Mouse (Mus musculus): Measurements from ENCODE around the gene Cenpu.
"Not testable (repeated sequence)": the region's sequence is repeated elsewhere in the genome, so short reads cannot be mapped to it uniquely, and the experiment has no call there.

The Cenpu gene

GRCm38 (mm10) chr8:46551029-46551428, 799 bp upstream of the Cenpu start:
- DNase-seq: no peak

- DNase-seq: no peak
These were observed 575 bp downstream of the Cenpu start for GRCm38 (mm10) chr8:46552441-46552765.

- DNase-seq: peak; percentile 68
These were observed 7.6 kb downstream of the Cenpu start for GRCm38 (mm10) chr8:46559428-46559827.

GRCm38 (mm10) chr8:46562333-46562732, 10.5 kb downstream of the Cenpu start:
- no peak for DNase-seq

GRCm38 (mm10) chr8:46566914-46567529, 15.2 kb downstream of the Cenpu start:
- no peak for DNase-seq

- peak; percentile 59 for DNase-seq
These were observed 16.1 kb downstream of the Cenpu start for GRCm38 (mm10) chr8:46567946-46568345.

- no peak for DNase-seq
These were observed 17.1 kb downstream of the Cenpu start for GRCm38 (mm10) chr8:46568942-46569341.

- peak; percentile 64 for DNase-seq
These were observed 18.0 kb downstream of the Cenpu start for GRCm38 (mm10) chr8:46569659-46570441.

GRCm38 (mm10) chr8:46570673-46571072, 18.8 kb downstream of the Cenpu start:
- DNase-seq: no peak

- DNase-seq: no peak
These were observed 21.6 kb downstream of the Cenpu start for GRCm38 (mm10) chr8:46573446-46573845.

GRCm38 (mm10) chr8:46573964-46574363, 22.1 kb downstream of the Cenpu start:
- no peak for DNase-seq

GRCm38 (mm10) chr8:46578794-46579193, 27.0 kb downstream of the Cenpu start:
- no peak for DNase-seq

GRCm38 (mm10) chr8:46584328-46584727, 32.5 kb downstream of the Cenpu start:
- DNase-seq: not testable (repeated sequence)

GRCm38 (mm10) chr8:46585576-46585975, 33.7 kb downstream of the Cenpu start:
- no peak for DNase-seq

- no peak for DNase-seq
These were observed 36.1 kb downstream of the Cenpu start for GRCm38 (mm10) chr8:46587911-46588310.

- no peak for DNase-seq
These were observed 36.8 kb downstream of the Cenpu start for GRCm38 (mm10) chr8:46588663-46589062.

- no peak for DNase-seq
These were observed 41.2 kb downstream of the Cenpu start for GRCm38 (mm10) chr8:46593067-46593466.

GRCm38 (mm10) chr8:46593772-46594171, 41.9 kb downstream of the Cenpu start:
- DNase-seq: no peak

GRCm38 (mm10) chr8:46595593-46595992, 43.8 kb downstream of the Cenpu start:
- no peak for DNase-seq

- DNase-seq: no peak
These were observed 44.7 kb downstream of the Cenpu start for GRCm38 (mm10) chr8:46596530-46596929.

GRCm38 (mm10) chr8:46597411-46597810, 45.6 kb downstream of the Cenpu start:
- no peak for DNase-seq

- DNase-seq: no peak
These were observed 46.3 kb downstream of the Cenpu start for GRCm38 (mm10) chr8:46598114-46598513.

GRCm38 (mm10) chr8:46598753-46599152, 46.9 kb downstream of the Cenpu start:
- DNase-seq: no peak

- no peak for DNase-seq
These were observed 47.6 kb downstream of the Cenpu start for GRCm38 (mm10) chr8:46599314-46599904.
